Mouse (Mus musculus): Measurements from ENCODE around the gene Serpina3j. TPM values are rescaled to one million over a fixed set of nuclear protein-coding genes. Genes with fewer than 3 reads are reported as not detected.

Serpina3j gene
- total RNA-seq (2023): not detected

GRCm38 (mm10) chr12:104314253-104314652 is at the start of gene Serpina3j:
Serpina3j (plus strand) TSS chr12:104314553.

GRCm38 (mm10) chr12:104338226-104338625 is 23.9 kb downstream of the Serpina3j start, which contains the start of the genes Serpina3k and Serpina3m:
Serpina3k (plus strand) TSS chr12:104338486.
Serpina3m (plus strand) TSS chr12:104338486.

Other genes with a start within 250 kb of the Serpina3j start
- gene Serpina5, start 213.4 kb upstream of the Serpina3j start, total RNA-seq (2023): not detected
- gene Serpina3a, start 201.8 kb upstream of the Serpina3j start, total RNA-seq (2023): not detected
- gene Serpina3b, start 186.6 kb upstream of the Serpina3j start, total RNA-seq (2023): not detected
- not detected for gene Serpina3c, start 160.7 kb upstream of the Serpina3j start, total RNA-seq (2023)
- 1 to 10 TPM; 4.5 to 5.9 TPM for gene Serpina3f, start 100.0 kb upstream of the Serpina3j start, total RNA-seq (2023)
- gene Serpina3g, start 78.3 kb upstream of the Serpina3j start, total RNA-seq (2023): 100 to 1,000 TPM in 1 of 2 experiments, 10 to 100 TPM in 1; 73.0 to 106 TPM
- gene Serpina3i, start 51.4 kb upstream of the Serpina3j start, total RNA-seq (2023): 1 to 10 TPM in 1 of 2 experiments, not detected in 1; 2.7 TPM
- not detected for gene Serpina3k, start 23.9 kb downstream of the Serpina3j start, total RNA-seq (2023)
- not detected for gene Serpina3m, start 23.9 kb downstream of the Serpina3j start, total RNA-seq (2023)
- under 1 TPM in 1 of 2 experiments, not detected in 1; 0.26 TPM for gene Serpina3n, start 92.2 kb downstream of the Serpina3j start, total RNA-seq (2023)
- gene Gsc, start 158.8 kb downstream of the Serpina3j start, total RNA-seq (2023): not detected